Mouse (Mus musculus): ENCODE measurements at regions not wholly inside any gene's neighbourhood (a gene's known extent, or its start where the extent isn't known, plus 50 kb on each side); places are given as distances from the start of the nearest gene placed in this dataset.
A peak's percentile ranks its signal among the peaks of the same experiment; 100 is the strongest.

- intact Hi-C loops (cut with DNase I; ENCODE audit: low total_unique reads): no loop called here
- no peak for DNase-seq
These were observed 157.6 kb downstream of the Mreg start for GRCm38 (mm10) chr1:72054541-72054940.

GRCm38 (mm10) chr1:72050858-72051257 lies 161.2 kb downstream of the Mreg start:
- no peak for DNase-seq
- intact Hi-C loops (cut with DNase I; ENCODE audit: low total_unique reads): no loop called here

GRCm38 (mm10) chr1:72046072-72046471 lies 166.0 kb downstream of the Mreg start:
- intact Hi-C loops (cut with DNase I; ENCODE audit: low total_unique reads): no loop called here
- DNase-seq: no peak

- DNase-seq: no peak
- intact Hi-C loops (cut with DNase I; ENCODE audit: low total_unique reads): no loop called here
These were observed 173.6 kb downstream of the Mreg start for GRCm38 (mm10) chr1:72038518-72038917.

- DNase-seq: no peak
- intact Hi-C loops (cut with DNase I; ENCODE audit: low total_unique reads): no loop called here
These were observed 175.5 kb downstream of the Mreg start for GRCm38 (mm10) chr1:72036600-72036999.

- intact Hi-C loops (cut with DNase I; ENCODE audit: low total_unique reads): no loop called here
- DNase-seq: no peak
These were observed 176.0 kb downstream of the Mreg start for GRCm38 (mm10) chr1:72036141-72036540.

- intact Hi-C loops (cut with DNase I; ENCODE audit: low total_unique reads): no loop called here
- no peak for DNase-seq
These were observed 178.2 kb downstream of the Mreg start for GRCm38 (mm10) chr1:72033941-72034340.

GRCm38 (mm10) chr1:72032214-72032613 lies 179.9 kb downstream of the Mreg start:
- DNase-seq: peak; percentile 22
- intact Hi-C loops (cut with DNase I; ENCODE audit: low total_unique reads): no loop called here

- no peak for DNase-seq
- intact Hi-C loops (cut with DNase I; ENCODE audit: low total_unique reads): no loop called here
These were observed 181.2 kb downstream of the Mreg start for GRCm38 (mm10) chr1:72030763-72031405.

- intact Hi-C loops (cut with DNase I; ENCODE audit: low total_unique reads): no loop called here
- DNase-seq: no peak
These were observed 182.5 kb downstream of the Mreg start for GRCm38 (mm10) chr1:72029625-72030024.

GRCm38 (mm10) chr1:72026861-72027260 lies 185.2 kb downstream of the Mreg start:
- intact Hi-C loops (cut with DNase I; ENCODE audit: low total_unique reads): no loop called here

GRCm38 (mm10) chr1:72022631-72023030 lies 189.5 kb downstream of the Mreg start:
- intact Hi-C loops (cut with DNase I; ENCODE audit: low total_unique reads): no loop called here
- DNase-seq: no peak

More at GRCm38 (mm10) chr1:72026861-72027260, 185.2 kb downstream of the Mreg start:
- no peak for DNase-seq

- DNase-seq: no peak
- intact Hi-C loops (cut with DNase I; ENCODE audit: low total_unique reads): no loop called here
These were observed 193.5 kb downstream of the Mreg start for GRCm38 (mm10) chr1:72018479-72019222.

- intact Hi-C loops (cut with DNase I; ENCODE audit: low total_unique reads): no loop called here
- no peak for DNase-seq
These were observed 194.2 kb downstream of the Mreg start for GRCm38 (mm10) chr1:72017814-72018478.

- no peak for DNase-seq
- intact Hi-C loops (cut with DNase I; ENCODE audit: low total_unique reads): no loop called here
These were observed 196.6 kb downstream of the Mreg start for GRCm38 (mm10) chr1:72015471-72015870.

- intact Hi-C loops (cut with DNase I; ENCODE audit: low total_unique reads): no loop called here
- no peak for DNase-seq
These were observed 197.5 kb downstream of the Mreg start for GRCm38 (mm10) chr1:72014580-72014979.

GRCm38 (mm10) chr1:72013863-72014262 lies 198.2 kb downstream of the Mreg start:
- intact Hi-C loops (cut with DNase I; ENCODE audit: low total_unique reads): no loop called here
- no peak for DNase-seq

- DNase-seq: no peak
- intact Hi-C loops (cut with DNase I; ENCODE audit: low total_unique reads): no loop called here
These were observed 199.4 kb downstream of the Mreg start for GRCm38 (mm10) chr1:72012710-72013109.

- intact Hi-C loops (cut with DNase I; ENCODE audit: low total_unique reads): no loop called here
- no peak for DNase-seq
These were observed 202.7 kb downstream of the Mreg start for GRCm38 (mm10) chr1:72009270-72009928.

GRCm38 (mm10) chr1:72006696-72007291 lies 205.3 kb downstream of the Mreg start:
- intact Hi-C loops (cut with DNase I; ENCODE audit: low total_unique reads): no loop called here
- no peak for DNase-seq

Data from gastrocnemius, postnatal 14 days (tissue).